Mouse (Mus musculus) myocyte (in vitro differentiated cells): ENCODE data around the gene Gnpnat1.

Source experiments
- CEBPB ChIP-seq: IDR thresholded peaks from 2 replicates; pipeline ENCODE4 v1.6.1; 2011; ENCODE audit warnings: mild to moderate bottlenecking, moderate library complexity; ENCODE audit not compliant: poor library complexity, insufficient read depth, severe bottlenecking
- E2F4 ChIP-seq: IDR thresholded peaks from one replicate; pipeline ENCODE4 v1.6.1; 2011; ENCODE audit warnings: mild to moderate bottlenecking, control low read depth, moderate library complexity; ENCODE audit not compliant: insufficient read depth
- MAX ChIP-seq: IDR thresholded peaks from one replicate; pipeline ENCODE4 v1.6.1; 2011; ENCODE audit warnings: low read depth, mild to moderate bottlenecking, control low read depth
- MYOD1 ChIP-seq, 3 experiments: IDR thresholded peaks; one replicate each; pipeline ENCODE4 v1.6.1; 2011; ENCODE audit warnings: control low read depth in 2 of 3, low read depth in 2 of 3, mild to moderate bottlenecking in 2 of 3, moderate library complexity in 1 of 3; ENCODE audit not compliant: insufficient read length in 2 of 3, control insufficient read depth in 1 of 3
- MYOG ChIP-seq, 3 experiments: IDR thresholded peaks; one replicate each; pipeline ENCODE4 v1.6.1; 2011; ENCODE audit warnings: control low read depth in 2 of 3, low read depth in 2 of 3, mild to moderate bottlenecking in 2 of 3; ENCODE audit not compliant: insufficient read length in 2 of 3, control insufficient read depth in 1 of 3, insufficient read depth in 1 of 3
- POLR2A ChIP-seq: IDR thresholded peaks from one replicate; pipeline ENCODE4 v1.6.1; 2011; ENCODE audit warnings: low read depth, mild to moderate bottlenecking, control low read depth, moderate library complexity; ENCODE audit not compliant: insufficient read length
- POLR2AphosphoS2 ChIP-seq: IDR thresholded peaks from one replicate; pipeline ENCODE4 v1.6.1; 2011; ENCODE audit warnings: low read depth, control low read depth; ENCODE audit not compliant: insufficient read length
- SRF ChIP-seq: IDR thresholded peaks from one replicate; pipeline ENCODE4 v1.6.1; 2011; ENCODE audit warnings: low read depth; ENCODE audit not compliant: control insufficient read depth, insufficient read length
- TCF12 ChIP-seq: IDR thresholded peaks from one replicate; pipeline ENCODE4 v1.6.1; 2011; ENCODE audit warnings: mild to moderate bottlenecking, control low read depth; ENCODE audit not compliant: poor library complexity, insufficient read depth, severe bottlenecking
- TCF3 ChIP-seq: IDR thresholded peaks from one replicate; pipeline ENCODE4 v1.6.1; 2011; ENCODE audit warnings: low read depth, control low read depth; ENCODE audit not compliant: insufficient read length
- USF1 ChIP-seq: IDR thresholded peaks from one replicate; pipeline ENCODE4 v1.6.1; 2011; ENCODE audit warnings: low read depth, mild to moderate bottlenecking, control low read depth, moderate library complexity

DNA sequence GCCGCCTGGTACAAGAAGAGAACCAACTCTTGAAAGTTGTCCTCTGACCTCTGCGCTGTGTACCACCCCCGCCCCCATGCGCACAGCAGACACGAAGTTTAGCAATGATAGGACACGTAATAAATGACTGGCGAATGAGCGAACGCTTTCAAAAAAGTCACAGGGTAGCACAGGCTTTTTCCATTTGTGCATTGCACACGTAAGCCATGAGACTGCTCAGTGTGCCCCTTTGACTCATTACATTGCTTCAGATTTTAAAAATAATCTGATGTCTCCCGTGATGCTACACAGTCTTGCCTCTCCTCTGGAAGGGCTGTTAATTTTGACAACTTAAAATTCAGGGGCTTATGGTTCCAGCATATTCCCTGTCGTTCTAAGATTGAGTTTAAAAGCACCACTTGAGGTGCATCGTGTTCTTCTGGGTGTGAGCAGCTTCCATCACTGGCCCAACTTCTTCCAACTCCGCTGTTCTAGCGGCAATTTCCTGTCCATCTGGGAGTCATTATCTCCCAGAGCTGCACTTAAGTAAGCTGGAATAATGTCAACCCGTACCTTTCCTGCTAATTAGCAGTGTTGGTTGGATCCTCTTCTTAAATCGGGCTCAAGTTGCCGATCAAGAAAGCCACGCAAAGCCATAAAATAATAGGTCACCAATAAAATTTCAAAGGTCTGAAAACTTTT, 33.7 kb upstream of the Gnpnat1 start:
- TF ChIP-seq POLR2A (no peak), MAX (no peak), CEBPB (no peak), MYOG (IDR thresholded peaks at IDR 0.05; ENCODE audit: control insufficient read depth in 1 of 3, insufficient read depth in 1 of 3, insufficient read length in 2 of 3, low read depth in 2 of 3) (no peak), TCF12 (no peak), MYOD1 (IDR thresholded peaks at IDR 0.05; ENCODE audit: control insufficient read depth in 1 of 3, insufficient read length in 2 of 3, low read depth in 2 of 3) (no peak), USF1 (no peak), E2F4 (no peak), POLR2AphosphoS2 (no peak), TCF3 (no peak), SRF (no peak)
